Mouse (Mus musculus): ENCODE data around the gene Taf11.

Taf11 gene

GRCm38 (mm10) chr17:27909622-27910500, at the start of gene Taf11:
TSS of gene Taf11 (minus strand) at chr17:27909844.
- in situ Hi-C loops (cut with MboI): no loop called here

GRCm38 (mm10) chr17:27957649-27958048, 48.0 kb upstream of the Taf11 start:
- in situ Hi-C loops (cut with MboI): no loop called here

- in situ Hi-C loops (cut with MboI): no loop called here
Measured at GRCm38 (mm10) chr17:27954629-27955402, 45.2 kb upstream of the Taf11 start.

- in situ Hi-C loops (cut with MboI): no loop called here
Measured at GRCm38 (mm10) chr17:27953136-27953535, 43.5 kb upstream of the Taf11 start.

GRCm38 (mm10) chr17:27947155-27947554, 37.5 kb upstream of the Taf11 start:
- in situ Hi-C loops (cut with MboI): no loop called here

GRCm38 (mm10) chr17:27946371-27946770, 36.7 kb upstream of the Taf11 start:
- in situ Hi-C loops (cut with MboI): no loop called here

GRCm38 (mm10) chr17:27945546-27946216, 36.0 kb upstream of the Taf11 start:
- in situ Hi-C loops (cut with MboI): no loop called here

- in situ Hi-C loops (cut with MboI): no loop called here
Measured at GRCm38 (mm10) chr17:27942131-27942530, 32.5 kb upstream of the Taf11 start.

- in situ Hi-C loops (cut with MboI): no loop called here
Measured at GRCm38 (mm10) chr17:27941698-27942097, 32.1 kb upstream of the Taf11 start.

GRCm38 (mm10) chr17:27941178-27941577, 31.5 kb upstream of the Taf11 start:
- in situ Hi-C loops (cut with MboI): no loop called here

GRCm38 (mm10) chr17:27940352-27940751, 30.7 kb upstream of the Taf11 start:
- in situ Hi-C loops (cut with MboI): no loop called here

GRCm38 (mm10) chr17:27939028-27939427, 29.4 kb upstream of the Taf11 start:
- in situ Hi-C loops (cut with MboI): no loop called here

GRCm38 (mm10) chr17:27938121-27938754, 28.6 kb upstream of the Taf11 start:
- in situ Hi-C loops (cut with MboI): no loop called here

GRCm38 (mm10) chr17:27937054-27937615, 27.5 kb upstream of the Taf11 start:
- in situ Hi-C loops (cut with MboI): no loop called here

GRCm38 (mm10) chr17:27935091-27935490, 25.4 kb upstream of the Taf11 start:
- in situ Hi-C loops (cut with MboI): no loop called here

- in situ Hi-C loops (cut with MboI): no loop called here
Measured at GRCm38 (mm10) chr17:27934136-27934910, 24.7 kb upstream of the Taf11 start.

- in situ Hi-C loops (cut with MboI): no loop called here
Measured at GRCm38 (mm10) chr17:27931826-27932225, 22.2 kb upstream of the Taf11 start.

GRCm38 (mm10) chr17:27930291-27930690, 20.6 kb upstream of the Taf11 start:
- in situ Hi-C loops (cut with MboI): no loop called here

- in situ Hi-C loops (cut with MboI): no loop called here
Measured at GRCm38 (mm10) chr17:27925504-27925903, 15.9 kb upstream of the Taf11 start.

- in situ Hi-C loops (cut with MboI): no loop called here
Measured at GRCm38 (mm10) chr17:27925054-27925453, 15.4 kb upstream of the Taf11 start.
